Mouse (Mus musculus) gastrocnemius, adult 18-20 months (tissue): ENCODE data around the gene Gpr6. TPM values are rescaled to one million over a fixed set of nuclear protein-coding genes. Genes with fewer than 3 reads are reported as not detected.

Experiments
- DNase-seq: peaks from one replicate; pipeline ENCODE4 v3.0.0; 2021; ENCODE audit warnings: low spot score
- long read RNA-seq, 2 experiments: library from polyadenylated mRNA; stranded (forward); transcript quantifications; one replicate each; pipeline ENCODE4 v2.0.0; 2021
- total RNA-seq, 2 experiments: library from RNA; stranded (reverse); gene quantifications; 2 replicates each; pipeline ENCODE4 v1.2.3; 2021

The Gpr6 gene
- not detected for total RNA-seq
- long read RNA-seq, experiment 1: 0 reads
- long read RNA-seq, experiment 2: 0 reads

- DNase-seq: no peak
Observed at GRCm38 (mm10) chr10:41072116-41072515, at the start of gene Gpr6. Gpr6 (minus strand) TSS chr10:41072285.

GRCm38 (mm10) chr10:41100060-41100459, 28.0 kb upstream of the Gpr6 start:
- DNase-seq: no peak

- DNase-seq: no peak
Observed at GRCm38 (mm10) chr10:41098137-41098536, 26.1 kb upstream of the Gpr6 start.

GRCm38 (mm10) chr10:41088852-41089251, 16.8 kb upstream of the Gpr6 start:
- no peak for DNase-seq

GRCm38 (mm10) chr10:41071696-41072095, 389 bp downstream of the Gpr6 start:
- DNase-seq: no peak

- DNase-seq: no peak
Observed at GRCm38 (mm10) chr10:41070693-41071651, 1.1 kb downstream of the Gpr6 start.

GRCm38 (mm10) chr10:41060250-41060831, 11.7 kb downstream of the Gpr6 start:
- no peak for DNase-seq

- DNase-seq: peak; percentile 4
Observed at GRCm38 (mm10) chr10:41055581-41055980, 16.5 kb downstream of the Gpr6 start.

- DNase-seq: no peak
Observed at GRCm38 (mm10) chr10:41054005-41054404, 18.1 kb downstream of the Gpr6 start.

GRCm38 (mm10) chr10:41042272-41042671, 29.8 kb downstream of the Gpr6 start:
- no peak for DNase-seq

GRCm38 (mm10) chr10:41041478-41041877, 30.6 kb downstream of the Gpr6 start:
- DNase-seq: no peak

- DNase-seq: no peak
Observed at GRCm38 (mm10) chr10:41040530-41041085, 31.5 kb downstream of the Gpr6 start.

GRCm38 (mm10) chr10:41038476-41038875, 33.6 kb downstream of the Gpr6 start:
- DNase-seq: no peak

GRCm38 (mm10) chr10:41037722-41038121, 34.4 kb downstream of the Gpr6 start:
- DNase-seq: no peak

GRCm38 (mm10) chr10:41032811-41033210, 39.3 kb downstream of the Gpr6 start:
- peak; percentile 4 for DNase-seq

- DNase-seq: no peak
Observed at GRCm38 (mm10) chr10:41024860-41025259, 47.2 kb downstream of the Gpr6 start.

GRCm38 (mm10) chr10:41024406-41024805, 47.7 kb downstream of the Gpr6 start:
- DNase-seq: no peak

GRCm38 (mm10) chr10:41022226-41022625, 49.9 kb downstream of the Gpr6 start:
- no peak for DNase-seq
